Mouse (Mus musculus) frontal cortex, adult 2 months (tissue): Measurements from ENCODE around the gene Ly6g5c. TPM values are rescaled to one million over a fixed set of nuclear protein-coding genes. Genes with fewer than 3 reads are reported as not detected.

ENCODE experiments used
- DNase-seq, 2 experiments: peaks; one replicate each; pipeline ENCODE4 v3.0.0; 2022; ENCODE audit warnings: low spot score in 1 of 2; ENCODE audit errors: extremely low spot score in 1 of 2
- polyA plus RNA-seq: library from polyadenylated mRNA; depleted of rRNA; stranded (reverse); fragments of >200 nt; gene quantifications from 2 replicates; pipeline ENCODE4 v1.2.3, GENCODE M21; 2012

The Ly6g5c gene
- polyA plus RNA-seq, 1 experiment, result not detected

- no peak for DNase-seq
Measured at GRCm38 (mm10) chr17:35080248-35080647, 27.8 kb upstream of the Ly6g5c start.

- no peak for DNase-seq
Measured at GRCm38 (mm10) chr17:35080710-35081109, 27.4 kb upstream of the Ly6g5c start.

GRCm38 (mm10) chr17:35082841-35083576 is 25.1 kb upstream of the Ly6g5c start:
- DNase-seq, result no peak

GRCm38 (mm10) chr17:35083929-35084497 is 24.1 kb upstream of the Ly6g5c start:
- no peak for DNase-seq

- DNase-seq, result no peak
Measured at GRCm38 (mm10) chr17:35085208-35085865, 22.7 kb upstream of the Ly6g5c start, which contains the start of gene Ly6g6f. Gene Ly6g6f (minus strand): TSS chr17:35085610.

DNA sequence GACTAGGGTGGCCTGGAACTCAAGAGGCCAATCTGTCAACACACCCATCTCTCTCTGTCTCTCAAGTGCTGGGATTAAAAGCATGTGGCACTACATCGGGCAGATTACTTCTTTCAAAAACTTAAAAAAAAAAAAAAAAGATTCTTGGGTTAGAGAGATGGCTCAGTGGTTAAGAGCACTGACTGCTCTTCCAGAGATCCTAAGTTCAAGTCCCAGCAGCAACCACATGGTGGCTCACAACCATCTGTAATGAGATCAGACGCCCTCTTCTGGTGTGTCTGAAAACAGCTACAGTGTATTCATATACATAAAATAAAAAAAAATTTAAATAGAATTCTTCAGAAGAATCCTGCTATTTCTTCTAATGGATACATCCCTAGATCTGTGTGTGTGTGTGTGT is 19.9 kb upstream of the Ly6g5c start:
- no peak for DNase-seq

DNA sequence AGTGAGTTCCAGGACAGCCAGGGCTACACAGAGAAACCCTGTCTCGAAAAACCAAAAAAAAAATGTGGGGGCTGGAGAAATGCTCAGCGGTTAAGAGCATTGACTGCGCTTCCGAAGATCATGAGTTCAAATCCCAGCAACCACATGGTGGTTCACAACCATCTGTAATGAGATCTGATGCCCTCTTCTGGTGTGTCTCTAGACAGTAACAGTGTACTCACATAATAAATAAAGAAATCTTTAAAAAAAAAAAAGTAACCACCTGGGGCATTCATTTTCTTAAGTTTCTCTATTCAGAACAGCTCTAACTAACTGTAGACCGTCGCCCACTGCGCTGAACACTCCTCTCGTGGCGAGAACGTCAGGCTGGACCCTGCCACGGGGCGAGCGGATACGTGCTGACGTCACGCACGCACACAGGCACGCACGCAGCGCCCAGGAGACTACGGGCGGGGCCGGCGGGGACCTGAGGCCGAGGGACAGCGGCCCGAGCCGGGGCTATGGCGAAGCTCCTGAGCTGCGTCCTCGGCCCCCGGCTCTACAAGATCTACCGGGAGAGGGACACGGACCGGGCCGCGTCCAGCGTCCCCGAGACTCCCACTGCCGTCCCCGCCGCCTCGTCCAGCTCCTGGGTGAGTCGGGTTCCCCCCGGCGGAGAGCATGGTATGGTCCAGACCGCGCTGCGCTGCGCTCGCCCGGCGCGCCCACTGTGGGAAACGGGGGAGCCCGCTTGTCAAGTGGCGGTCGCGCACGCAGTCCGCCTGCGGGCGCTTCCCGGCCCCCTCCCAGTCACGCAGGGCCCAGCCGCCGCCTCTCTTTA is 19.0 kb upstream of the Ly6g5c start, which contains the start of gene Abhd16a:
Gene Abhd16a (plus strand): TSS at position 439 of the 820 bp plus-strand sequence.
- DNase-seq, result peak; percentile 87 to 95

DNA sequence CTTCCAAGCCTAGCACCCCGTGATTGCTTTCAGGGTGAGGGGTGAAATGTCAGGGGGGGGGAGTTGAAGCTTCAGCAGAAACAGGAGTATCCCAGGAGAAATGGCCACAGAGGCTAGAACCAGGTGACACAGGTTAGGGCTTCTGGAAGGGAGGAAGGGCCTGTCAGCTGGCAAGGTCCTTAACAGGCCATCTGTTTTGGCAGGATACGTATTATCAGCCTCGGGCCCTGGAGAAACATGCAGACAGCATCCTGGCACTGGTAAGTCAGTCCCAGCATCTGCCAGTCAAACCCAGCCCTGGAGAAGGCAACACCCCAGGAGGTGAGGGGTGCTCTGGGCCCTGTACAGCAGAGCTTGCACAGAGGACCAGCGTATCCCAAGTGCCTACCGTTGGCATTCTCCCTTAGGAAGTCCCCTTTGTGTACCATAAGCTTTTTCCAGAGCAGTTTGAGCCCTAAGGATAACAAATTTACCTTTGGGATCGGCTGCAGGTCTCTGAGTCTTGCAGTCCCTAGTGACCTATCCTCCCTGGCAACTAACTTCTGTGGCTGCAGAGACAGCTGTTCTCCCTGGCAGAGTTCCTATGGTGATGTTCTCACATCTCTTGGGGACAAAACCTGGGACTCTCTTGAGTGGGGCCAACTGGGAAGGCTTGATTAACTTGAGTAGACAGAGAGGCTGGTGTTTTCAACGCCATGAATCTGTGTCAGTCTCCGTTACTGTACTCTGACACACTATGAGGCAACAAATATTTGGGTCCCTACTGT is 17.7 kb upstream of the Ly6g5c start:
- DNase-seq, result no peak

GRCm38 (mm10) chr17:35092403-35093198 is 15.5 kb upstream of the Ly6g5c start:
- DNase-seq, result no peak

DNA sequence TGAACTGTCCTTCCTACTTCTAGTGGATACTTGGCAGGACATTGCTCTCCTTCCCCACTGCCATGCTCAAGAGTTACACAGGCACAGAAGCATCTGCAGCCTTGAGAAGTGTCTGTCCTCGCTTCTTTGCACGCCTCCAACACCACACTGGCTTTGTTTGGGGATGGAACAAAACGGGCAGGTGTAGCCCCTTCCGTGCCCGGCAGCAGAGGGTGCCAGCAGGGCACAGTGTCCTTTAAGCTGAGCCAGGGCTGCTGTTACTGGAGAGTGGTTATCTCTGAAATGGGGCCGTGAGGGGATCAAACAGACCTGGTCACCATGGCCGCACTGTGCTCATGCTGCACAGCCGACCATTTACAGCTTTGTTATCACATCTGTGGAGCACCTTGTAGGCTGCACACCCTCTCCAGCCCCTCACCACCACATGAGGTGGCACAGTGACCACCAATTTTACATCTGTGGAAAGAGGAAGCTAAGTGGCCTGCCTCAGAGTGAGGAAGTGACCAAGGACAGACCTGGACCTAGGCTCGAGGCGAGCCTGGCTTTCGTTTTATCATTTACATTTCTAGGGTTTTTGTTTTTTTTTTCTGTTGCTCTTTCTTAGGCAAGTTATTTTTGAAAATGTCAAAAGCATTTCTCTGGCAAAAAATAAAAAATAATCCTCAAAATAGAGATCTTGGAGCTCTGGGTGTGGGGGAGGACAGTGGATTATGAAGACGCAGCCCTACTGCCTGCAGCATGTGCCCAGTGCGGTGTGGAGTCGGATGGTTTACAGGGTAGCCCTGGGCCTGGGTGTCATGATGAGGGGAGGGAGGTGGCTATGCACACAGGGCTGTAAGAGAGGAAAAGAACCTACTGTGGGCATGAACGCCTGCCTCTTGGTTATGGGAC is 13.4 kb upstream of the Ly6g5c start:
- DNase-seq, result no peak

DNA sequence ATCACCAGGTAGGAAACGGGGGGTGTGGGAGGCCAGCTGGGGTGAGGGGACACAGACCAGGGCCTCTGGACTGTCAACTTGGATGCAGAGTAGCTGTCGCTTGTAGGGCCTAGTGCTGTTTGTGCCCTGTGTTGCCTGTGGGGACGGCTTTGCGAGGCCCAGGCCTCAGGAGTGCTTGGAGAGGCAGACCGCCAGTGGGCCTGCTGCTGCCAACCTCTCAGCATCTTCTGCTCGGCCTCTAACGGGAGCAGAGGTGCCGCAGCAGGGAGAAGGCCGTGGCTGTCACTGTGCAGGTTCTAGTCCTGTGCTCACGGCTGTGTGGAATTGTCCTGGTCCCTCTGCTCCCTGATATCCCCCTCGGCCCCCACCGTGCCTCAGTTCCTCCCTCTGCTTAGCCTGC is 11.5 kb upstream of the Ly6g5c start:
- no peak for DNase-seq

DNA sequence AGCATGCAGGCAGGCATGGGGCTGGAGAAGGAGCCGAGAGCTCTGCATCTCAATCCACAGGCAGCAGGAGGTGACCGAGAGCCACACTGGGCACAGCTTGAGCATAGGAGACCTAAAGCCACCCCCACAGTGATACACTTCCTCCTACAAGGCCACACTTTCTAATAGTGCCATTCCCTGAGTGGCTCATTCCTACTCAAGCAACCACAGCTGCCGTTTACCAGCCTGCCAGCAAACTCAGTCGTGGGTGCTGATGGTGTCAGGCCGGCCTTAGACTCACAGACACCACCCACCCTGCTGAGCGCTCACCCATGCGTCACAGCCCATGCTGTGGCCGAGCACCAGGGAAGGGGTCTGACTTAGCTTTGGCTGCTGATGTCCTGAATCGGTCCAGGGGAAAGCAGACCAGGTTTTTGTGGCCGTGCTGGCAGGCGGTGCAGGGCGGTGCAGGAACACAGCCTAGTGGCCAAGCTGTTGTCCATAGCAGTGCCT is 10.9 kb upstream of the Ly6g5c start:
- DNase-seq, result peak; percentile 55 to 69

GRCm38 (mm10) chr17:35100196-35100765 is 7.8 kb upstream of the Ly6g5c start:
- DNase-seq, result no peak

DNA sequence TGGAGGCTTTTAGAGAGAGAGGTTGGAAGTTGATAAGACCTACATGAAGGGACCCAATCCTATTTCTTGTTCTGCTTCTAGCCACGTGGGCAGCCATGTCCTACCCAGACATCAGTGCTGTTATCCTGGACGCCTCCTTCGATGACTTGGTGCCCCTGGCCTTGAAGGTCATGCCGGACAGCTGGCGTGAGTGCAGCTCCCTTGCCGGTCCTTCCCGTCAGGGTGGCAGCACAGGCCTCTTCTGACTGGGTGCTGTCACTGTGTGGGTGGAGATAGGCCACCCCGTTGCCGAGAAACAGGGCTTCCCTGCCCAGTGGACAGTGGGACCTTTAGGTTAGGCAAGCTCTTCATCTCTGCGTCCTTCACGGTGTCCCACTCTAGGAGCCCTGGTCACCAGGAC is 6.9 kb upstream of the Ly6g5c start:
- DNase-seq, result no peak

GRCm38 (mm10) chr17:35102299-35102698 is 5.8 kb upstream of the Ly6g5c start:
- no peak for DNase-seq

DNA sequence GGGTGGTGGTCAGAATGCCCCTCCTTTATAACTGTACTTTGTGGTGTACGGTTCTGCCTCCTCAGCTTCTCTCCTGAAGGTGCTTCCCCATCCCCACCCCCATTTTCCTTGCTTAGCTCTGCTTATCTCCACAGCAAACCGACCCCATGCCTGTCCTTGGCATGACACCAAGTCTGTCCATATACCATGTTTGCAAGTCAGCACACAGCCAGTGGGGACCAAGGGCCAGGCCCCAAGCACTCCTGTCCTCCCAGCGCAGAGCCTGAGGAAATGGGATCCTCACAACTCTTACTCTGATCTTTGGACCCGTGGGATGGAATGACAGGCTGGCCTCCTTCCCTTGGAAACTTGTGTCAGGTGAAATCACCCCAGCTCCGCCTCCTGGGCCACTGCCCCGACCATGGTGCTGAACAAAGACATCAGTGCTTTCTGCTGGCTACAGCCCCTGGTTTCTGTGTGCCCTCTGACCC is 4.8 kb upstream of the Ly6g5c start:
- no peak for DNase-seq

DNA sequence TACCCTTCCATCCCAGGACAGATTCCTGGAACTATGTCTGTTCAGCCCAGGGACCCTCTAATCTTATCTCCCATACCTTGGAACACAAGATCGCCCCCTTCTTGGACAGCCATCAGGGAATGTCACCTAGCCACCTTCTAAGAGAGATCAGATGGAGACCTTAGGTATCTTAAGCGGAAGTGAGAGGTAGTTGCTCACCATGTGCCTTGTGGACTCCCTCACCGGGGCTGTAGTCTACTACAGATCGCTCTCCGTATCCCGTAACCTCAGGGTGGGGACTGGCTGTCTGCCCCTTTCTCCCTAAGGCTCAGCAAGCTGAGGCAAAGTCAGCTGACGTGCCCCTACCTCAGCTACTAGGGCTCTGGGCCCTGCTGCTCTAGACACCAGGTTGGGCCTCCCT is 4.0 kb upstream of the Ly6g5c start:
- DNase-seq, result no peak

- DNase-seq, result no peak
Measured at GRCm38 (mm10) chr17:35104754-35105153, 3.3 kb upstream of the Ly6g5c start.
